Mouse (Mus musculus) left cerebral cortex, postnatal 36 days (tissue): ENCODE measurements around the gene Slc5a8. TPM values are rescaled to one million over a fixed set of nuclear protein-coding genes. Genes with fewer than 3 reads are reported as not detected.

Experiments
- DNase-seq, 2 experiments: peaks; one replicate each; pipeline ENCODE4 v3.0.0; 2021 to 2022; ENCODE audit warnings: low spot score in 2 of 2, mixed read lengths in 1 of 2
- intact Hi-C: fragments of 180-260 bp; cut with DNase I; formaldehyde crosslinking; loops from one replicate; pipeline ENCODE4 v1.15.1; 2025
- total RNA-seq, 2 experiments: library from RNA; stranded (reverse); gene quantifications; 2 replicates each; pipeline ENCODE4 v1.2.3; 2021

The Slc5a8 gene
- total RNA-seq, 2 experiments from 2014 or later, result not detected

GRCm38 (mm10) chr10:88970951-88971725 lies 85.3 kb downstream of the Slc5a8 start:
- DNase-seq, result no peak
- intact Hi-C loops, result no loop called here

- no peak for DNase-seq
- intact Hi-C loops, result no loop called here
These were observed 93.1 kb downstream of the Slc5a8 start for GRCm38 (mm10) chr10:88978932-88979331.

Other genes with a start within 250 kb of the Slc5a8 start
- gene Spic, start 201.0 kb upstream of the Slc5a8 start, total RNA-seq, result not detected
- 100 to 1,000 TPM; 127 TPM for gene Arl1, start 155.1 kb upstream of the Slc5a8 start, total RNA-seq
- 10 to 100 TPM; 14.4 to 23.2 TPM for gene Utp20, start 59.2 kb upstream of the Slc5a8 start, total RNA-seq